Mouse (Mus musculus) midbrain, embryonic 15.5 days (tissue): Measurements from ENCODE around the gene Aig1. TPM values are rescaled to one million over a fixed set of nuclear protein-coding genes. Genes with fewer than 3 reads are reported as not detected.

ENCODE experiments used
- ATAC-seq: fragments of 200-750 bp; cut with Nextera tagmentation; replicated peaks from 2 replicates; pipeline ENCODE4 v1.8.0; 2017; ENCODE audit warnings: moderate TSS enrichment
- H3K27ac ChIP-seq: fragments of 300-500 bp; sonication (generic); 2 replicates; pipeline ENCODE4 v1.5.1; 2015; ENCODE audit warnings: mild to moderate bottlenecking, inconsistent platforms
- H3K27me3 ChIP-seq: fragments of 300-500 bp; sonication (generic); replicated peaks from 2 replicates; pipeline ENCODE4 v1.6.1; 2015; ENCODE audit warnings: inconsistent platforms
- H3K36me3 ChIP-seq: fragments of 300-500 bp; sonication (generic); replicated peaks from 2 replicates; pipeline ENCODE4 v1.6.1; 2015; ENCODE audit warnings: inconsistent platforms
- H3K4me1 ChIP-seq: fragments of 300-500 bp; sonication (generic); 2 replicates; pipeline ENCODE4 v1.6.1; 2015; ENCODE audit warnings: inconsistent platforms
- H3K4me2 ChIP-seq: fragments of 300-500 bp; sonication (generic); 2 replicates; pipeline ENCODE4 v1.6.1; 2015; ENCODE audit warnings: inconsistent platforms, mild to moderate bottlenecking, moderate library complexity
- H3K4me3 ChIP-seq: fragments of 300-500 bp; sonication (generic); 2 replicates; pipeline ENCODE4 v1.5.1; 2015; ENCODE audit warnings: mild to moderate bottlenecking, inconsistent platforms
- H3K9ac ChIP-seq: fragments of 300-500 bp; sonication (generic); 2 replicates; pipeline ENCODE4 v1.6.1; 2015; ENCODE audit warnings: mild to moderate bottlenecking, inconsistent platforms
- H3K9me3 ChIP-seq: fragments of 300-500 bp; sonication (generic); 2 replicates; pipeline ENCODE4 v1.6.1; 2016; ENCODE audit warnings: inconsistent platforms
- WGBS: fragments of 180-500 bp; shearing (Covaris S2); methylation state at CpG from one replicate; pipeline ENCODE4 v1.1.7; 2015; ENCODE audit warnings: mixed read lengths; 5-methylcytosine and 5-hydroxymethylcytosine counted together
- polyA plus RNA-seq: library from polyadenylated mRNA; unstranded; fragments of >200 nt; fragmentation: Nextera tagmentation; extraction: Ambion mirVana; gene quantifications from 2 replicates; pipeline ENCODE4 v1.2.1, GENCODE M21; 2015

Aig1 gene
- polyA plus RNA-seq, 1 experiment from 2014 or later: 90.1 TPM

DNA sequence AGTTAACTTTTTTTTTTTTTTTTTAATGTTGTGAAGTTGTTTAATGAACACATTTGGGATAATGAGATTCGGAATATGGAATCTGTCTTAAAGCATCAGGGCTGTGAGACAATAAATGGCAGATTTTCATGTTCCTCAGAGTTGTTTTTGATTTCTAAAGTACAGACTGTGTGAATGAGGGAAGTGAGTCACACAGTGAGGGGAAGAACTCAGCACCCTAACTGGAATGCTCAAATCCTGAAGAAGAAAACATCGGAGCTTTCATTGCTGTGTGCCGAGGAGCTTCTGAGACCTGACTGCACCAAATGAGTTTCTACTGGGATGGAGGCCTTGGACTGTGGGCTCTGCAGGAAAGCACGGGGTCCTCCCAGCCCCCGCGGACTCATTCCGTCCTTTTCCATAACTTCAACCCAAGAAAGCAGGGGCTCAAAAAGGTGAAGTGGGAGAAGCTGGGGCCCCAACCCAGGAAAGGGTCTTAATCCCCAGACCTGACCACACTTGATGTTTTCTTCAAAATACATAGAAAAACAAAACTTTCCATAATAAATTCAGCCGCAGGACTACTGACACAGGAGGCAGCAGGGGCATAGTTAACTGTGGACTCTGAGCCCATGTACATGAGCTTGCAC is 181.5 kb downstream of the Aig1 start:
- Histone ChIP-seq H3K36me3 (no peaks in the 10 kb centered on the region), H3K4me2 (no peak overlapping the region), H3K9ac (no peak overlapping the region), H3K27me3 (no peaks in the 10 kb centered on the region), H3K27ac (no peak overlapping the region), H3K4me3 (no peak overlapping the region), H3K4me1 (no peaks in the 10 kb centered on the region), H3K9me3 (no peaks in the 10 kb centered on the region)
- no peak for ATAC-seq
- 94% methylated on average over 8 of the region's 8 CpGs for WGBS

DNA sequence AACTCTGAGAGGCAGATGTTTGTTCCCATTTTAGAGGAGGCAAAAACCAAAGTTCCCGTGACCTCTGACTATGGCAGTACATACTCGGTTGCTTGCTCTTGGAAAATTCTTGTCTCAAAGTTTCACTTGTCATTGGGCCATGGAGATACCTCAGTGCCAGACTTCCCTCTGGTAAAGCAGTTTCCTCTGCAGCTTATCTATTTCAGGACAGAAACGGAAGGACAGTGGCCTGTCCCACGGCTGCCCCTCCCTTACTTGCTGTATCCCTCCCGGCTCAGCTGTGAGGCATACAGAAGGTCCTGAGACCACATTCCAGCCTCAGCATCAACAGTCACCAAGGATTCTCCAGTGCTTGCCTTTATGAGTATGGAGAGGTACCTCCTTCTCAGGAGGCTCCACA is 182.7 kb downstream of the Aig1 start:
- Histone ChIP-seq H3K4me1 (no peaks in the 10 kb centered on the region), H3K36me3 (no peaks in the 10 kb centered on the region), H3K27ac (no peak overlapping the region), H3K27me3 (no peaks in the 10 kb centered on the region), H3K9me3 (no peaks in the 10 kb centered on the region), H3K4me2 (no peak overlapping the region), H3K9ac (no peak overlapping the region), H3K4me3 (no peak overlapping the region)
- 76% methylated on average over 5 of the region's 5 CpGs for WGBS
- no peak for ATAC-seq

DNA sequence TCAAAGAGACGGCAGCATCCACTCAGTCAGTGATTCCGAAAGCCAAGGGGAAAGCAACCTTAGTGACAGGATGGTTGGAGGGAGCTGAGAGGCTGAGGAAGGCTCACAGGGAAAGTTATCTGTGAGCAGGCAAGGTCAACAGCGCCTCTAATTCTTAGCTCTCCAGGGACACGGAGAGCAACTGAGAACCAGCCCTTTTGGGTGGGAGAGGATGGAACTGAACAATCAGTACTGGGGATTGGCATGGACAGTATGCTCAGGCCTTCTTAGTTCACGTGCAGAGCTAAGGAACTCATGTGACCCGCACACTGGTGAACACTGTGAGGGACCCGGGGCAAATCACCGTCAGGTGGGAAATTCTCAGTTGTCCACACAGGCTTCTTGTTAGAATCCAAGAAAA is 183.4 kb downstream of the Aig1 start:
- no peaks in the 10 kb centered on the region for H3K4me1 ChIP-seq
- no peak overlapping the region for H3K9ac ChIP-seq
- H3K27ac ChIP-seq: no peak overlapping the region
- H3K27me3 ChIP-seq: no peaks in the 10 kb centered on the region
- no peak overlapping the region for H3K4me3 ChIP-seq
- no peak overlapping the region for H3K4me2 ChIP-seq
- H3K36me3 ChIP-seq: no peaks in the 10 kb centered on the region
- WGBS: 76% methylated on average over 8 of the region's 8 CpGs
- H3K9me3 ChIP-seq: no peaks in the 10 kb centered on the region
- no peak for ATAC-seq

DNA sequence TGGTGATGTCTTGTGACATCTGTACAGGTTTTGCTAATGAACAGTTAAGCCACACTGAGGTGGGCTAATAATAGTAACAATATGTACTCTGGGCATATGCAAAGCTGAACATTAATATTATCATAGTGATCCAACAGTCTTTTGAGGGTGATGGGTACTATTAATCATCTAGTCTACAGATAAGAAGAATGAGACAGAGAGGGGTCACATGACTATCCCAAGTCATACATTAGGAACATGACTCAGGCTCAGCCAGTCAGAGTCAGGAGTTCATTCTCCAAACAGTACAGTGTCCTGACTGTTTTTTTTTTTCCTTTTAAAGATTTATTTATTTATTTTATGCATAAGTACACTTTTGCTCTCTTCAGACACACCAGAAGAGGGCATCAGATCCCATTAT is 184.3 kb downstream of the Aig1 start:
- Histone ChIP-seq H3K36me3 (no peaks in the 10 kb centered on the region), H3K4me3 (no peak overlapping the region), H3K4me1 (no peaks in the 10 kb centered on the region), H3K4me2 (no peak overlapping the region), H3K27ac (no peak overlapping the region), H3K27me3 (no peaks in the 10 kb centered on the region), H3K9me3 (no peaks in the 10 kb centered on the region), H3K9ac (no peak overlapping the region)
- no peak for ATAC-seq

DNA sequence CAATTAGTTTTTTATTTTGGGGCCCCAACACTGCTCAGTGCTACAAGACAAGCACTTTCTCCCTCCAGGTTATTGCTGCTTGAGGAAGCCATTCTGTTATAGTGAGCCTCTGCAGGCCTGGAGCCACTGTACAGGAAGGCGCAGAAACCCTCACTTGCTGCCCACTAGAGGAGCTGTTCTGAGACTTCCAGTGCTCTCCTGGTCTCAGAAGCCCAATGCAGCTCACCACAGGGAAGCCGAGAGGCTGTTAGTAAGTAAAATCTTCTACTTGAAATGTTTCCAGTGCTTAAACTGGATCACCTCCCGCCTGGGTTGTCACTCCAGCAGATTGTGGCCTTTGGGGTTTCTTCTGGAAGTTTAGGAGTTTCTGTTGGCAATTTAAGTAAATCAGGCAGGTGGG is 186.2 kb downstream of the Aig1 start:
- Histone ChIP-seq H3K9ac (no peak overlapping the region), H3K27me3 (no peaks in the 10 kb centered on the region), H3K4me1 (no peaks in the 10 kb centered on the region), H3K4me2 (no peak overlapping the region), H3K27ac (no peak overlapping the region), H3K36me3 (no peaks in the 10 kb centered on the region), H3K4me3 (no peak overlapping the region), H3K9me3 (no peaks in the 10 kb centered on the region)
- ATAC-seq: 0 out of 2 replicates have a peak, but pooled peaks have one; percentile 52
- whole genome bisulfite sequencing: 51% methylated on average over 3 of the region's 3 CpGs

DNA sequence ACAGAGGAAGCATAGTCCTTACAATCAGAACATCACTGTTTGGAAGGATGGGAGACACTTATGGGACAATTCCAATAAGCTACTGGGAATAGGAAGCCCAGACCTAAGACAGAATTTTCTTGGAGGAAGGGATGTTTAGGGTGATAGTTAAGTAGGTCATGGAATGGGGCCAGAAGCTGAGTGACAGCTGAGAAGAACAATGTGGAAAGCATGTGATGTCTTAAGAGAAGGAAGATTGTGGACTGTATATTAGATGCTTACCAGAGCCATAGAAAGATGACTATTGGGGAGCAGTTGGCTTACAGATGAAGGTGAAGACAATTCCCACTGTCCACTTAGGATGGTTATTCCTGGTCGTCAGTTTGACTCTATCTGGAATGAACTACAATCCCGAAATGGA is 191.3 kb downstream of the Aig1 start:
- no peak for ATAC-seq
- no peak overlapping the region for H3K9ac ChIP-seq
- no peaks in the 10 kb centered on the region for H3K4me1 ChIP-seq
- no peak overlapping the region for H3K4me3 ChIP-seq
- no peaks in the 10 kb centered on the region for H3K9me3 ChIP-seq
- no peaks in the 10 kb centered on the region for H3K36me3 ChIP-seq
- 82% methylated on average over 2 of the region's 2 CpGs for WGBS
- H3K4me2 ChIP-seq: no peak overlapping the region
- no peak overlapping the region for H3K27ac ChIP-seq
- no peaks in the 10 kb centered on the region for H3K27me3 ChIP-seq

DNA sequence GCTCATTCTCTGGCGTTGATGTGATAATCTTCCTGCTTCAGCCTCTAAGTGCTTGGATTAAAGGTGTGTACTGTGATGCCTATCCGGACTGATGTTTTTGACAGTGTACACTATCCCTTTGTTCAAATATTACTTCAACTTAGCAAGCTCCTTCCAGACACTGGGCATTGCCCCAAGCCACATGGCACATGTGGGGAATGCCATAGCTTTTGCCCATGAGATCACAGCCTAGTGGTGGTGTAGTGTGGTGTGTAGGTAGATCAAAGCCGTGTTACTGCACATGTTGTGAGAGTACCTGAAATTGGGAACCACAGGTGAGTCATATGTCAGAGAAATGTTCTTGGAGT is 193.8 kb downstream of the Aig1 start:
- Histone ChIP-seq H3K27ac (no peak overlapping the region), H3K4me3 (no peak overlapping the region), H3K9me3 (no peaks in the 10 kb centered on the region), H3K36me3 (no peaks in the 10 kb centered on the region), H3K9ac (no peak overlapping the region), H3K4me2 (no peak overlapping the region), H3K4me1 (no peaks in the 10 kb centered on the region), H3K27me3 (no peaks in the 10 kb centered on the region)
- 0 out of 2 replicates have a peak, but pooled peaks have one; percentile 24 for ATAC-seq
- 63% methylated on average over 3 of the region's 3 CpGs for WGBS

DNA sequence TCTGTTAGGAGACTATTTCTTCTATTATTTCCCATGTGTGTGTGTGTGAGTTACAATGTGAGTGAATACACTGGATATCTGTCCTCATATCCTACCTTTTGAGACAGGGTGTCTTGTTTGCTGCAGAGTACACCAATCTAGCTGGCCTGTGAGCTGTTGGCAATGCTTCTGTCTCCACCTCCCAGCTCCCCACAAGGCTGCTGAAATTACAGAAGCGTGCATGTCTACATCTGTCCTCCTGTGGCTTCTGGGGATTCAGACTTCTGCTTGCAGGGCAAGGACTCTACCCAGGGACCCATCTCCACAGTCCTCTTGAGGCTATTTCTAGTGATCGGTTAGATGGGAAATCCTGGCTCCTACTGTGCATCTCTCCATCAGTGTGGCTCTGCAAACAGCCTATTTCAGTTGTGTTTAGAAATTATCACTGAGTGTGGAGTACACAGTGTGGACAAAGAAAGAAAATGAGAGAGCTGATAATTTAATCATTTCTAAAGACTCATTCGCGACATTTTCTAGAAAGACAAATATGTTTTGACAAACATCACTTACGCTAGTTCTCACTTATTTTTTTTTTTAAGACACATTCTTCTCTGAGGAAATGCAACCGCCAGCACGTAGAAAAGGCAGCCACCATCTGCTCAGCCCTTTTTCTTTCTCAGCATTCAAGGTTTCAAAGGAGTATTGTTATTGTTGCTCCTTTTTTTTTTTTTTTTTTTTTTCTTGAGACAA is 194.3 kb downstream of the Aig1 start:
- no peak overlapping the region for H3K4me2 ChIP-seq
- WGBS: 59% methylated on average over 7 of the region's 7 CpGs
- H3K4me1 ChIP-seq: no peaks in the 10 kb centered on the region
- ATAC-seq: no peak
- H3K27ac ChIP-seq: no peak overlapping the region
- no peaks in the 10 kb centered on the region for H3K27me3 ChIP-seq
- no peak overlapping the region for H3K4me3 ChIP-seq
- H3K36me3 ChIP-seq: no peaks in the 10 kb centered on the region
- H3K9me3 ChIP-seq: no peaks in the 10 kb centered on the region
- H3K9ac ChIP-seq: no peak overlapping the region

DNA sequence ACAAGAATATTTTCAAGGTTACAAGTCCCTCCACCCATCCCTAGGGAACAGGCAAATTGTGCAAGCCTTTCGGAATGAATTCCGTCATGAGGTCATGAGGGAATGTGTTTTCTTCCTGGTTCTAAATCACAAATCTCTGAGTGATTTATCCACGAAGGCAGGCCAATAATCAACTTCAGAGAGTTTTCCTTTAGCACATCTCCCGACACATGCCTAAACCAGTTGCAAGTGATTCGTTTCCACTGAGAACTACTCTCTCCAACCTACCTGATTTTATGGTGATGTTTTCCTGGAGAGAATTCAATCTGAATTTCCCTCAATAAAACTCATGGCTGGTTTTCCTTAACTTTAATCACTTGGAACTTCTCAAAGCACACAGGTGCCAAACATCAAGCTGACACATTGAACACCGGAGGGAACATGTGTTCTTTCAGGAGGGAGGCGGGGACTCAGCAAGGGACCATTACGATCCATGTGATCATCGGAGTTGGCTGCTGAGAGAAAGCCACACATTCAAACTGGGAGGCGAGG is 201.5 kb downstream of the Aig1 start:
- ATAC-seq: no peak
- H3K9ac ChIP-seq: no peak overlapping the region
- no peak overlapping the region for H3K4me2 ChIP-seq
- no peaks in the 10 kb centered on the region for H3K36me3 ChIP-seq
- H3K4me3 ChIP-seq: no peak overlapping the region
- no peaks in the 10 kb centered on the region for H3K9me3 ChIP-seq
- H3K27me3 ChIP-seq: no peaks in the 10 kb centered on the region
- H3K27ac ChIP-seq: no peak overlapping the region
- 83% methylated on average over 10 of the region's 10 CpGs for whole genome bisulfite sequencing
- no peaks in the 10 kb centered on the region for H3K4me1 ChIP-seq

DNA sequence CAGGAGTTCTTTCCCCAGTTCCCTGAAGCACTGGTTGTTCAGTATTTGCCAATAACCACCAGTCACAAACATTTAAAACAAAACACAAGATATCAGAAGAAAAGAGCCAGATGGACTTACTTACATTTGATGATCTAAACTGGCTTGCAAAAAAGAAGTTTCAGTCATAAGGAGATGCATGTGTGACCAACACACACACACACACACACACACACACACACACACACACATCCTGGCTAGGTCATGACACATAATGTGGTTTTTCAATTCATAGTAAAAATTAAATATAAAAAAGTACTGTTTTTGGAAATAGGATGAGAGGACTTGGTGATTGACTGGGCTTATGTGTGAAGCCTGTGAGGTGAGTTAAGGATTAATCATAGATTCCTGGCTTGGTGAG is 205.3 kb downstream of the Aig1 start:
- Histone ChIP-seq H3K9me3 (no peaks in the 10 kb centered on the region), H3K27ac (no peak overlapping the region), H3K9ac (no peak overlapping the region), H3K4me2 (no peak overlapping the region), H3K36me3 (no peaks in the 10 kb centered on the region), H3K27me3 (no peaks in the 10 kb centered on the region), H3K4me1 (no peaks in the 10 kb centered on the region), H3K4me3 (no peak overlapping the region)
- ATAC-seq: no peak

DNA sequence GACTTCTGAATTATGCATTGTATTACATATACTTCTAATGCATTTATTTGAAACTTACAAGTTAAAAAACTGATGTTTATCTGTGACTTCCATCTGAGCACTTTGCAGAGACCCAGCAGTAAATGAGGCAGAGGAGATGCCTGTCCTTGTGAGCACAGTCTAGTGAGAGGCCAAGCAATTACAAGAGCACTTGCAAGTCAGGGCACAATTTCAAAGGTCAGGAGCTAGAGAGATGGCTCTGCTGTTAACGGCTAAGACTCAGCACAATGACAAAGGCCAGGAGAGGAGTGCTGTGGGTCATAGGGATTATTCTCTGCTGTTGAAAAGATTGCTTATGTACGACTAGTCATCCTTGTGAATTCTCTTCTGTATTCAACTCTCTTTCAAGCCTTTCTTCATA is 209.0 kb downstream of the Aig1 start:
- Histone ChIP-seq H3K4me3 (no peak overlapping the region), H3K9me3 (no peaks in the 10 kb centered on the region), H3K4me2 (no peak overlapping the region), H3K36me3 (no peaks in the 10 kb centered on the region), H3K27ac (no peak overlapping the region), H3K9ac (no peak overlapping the region), H3K4me1 (no peaks in the 10 kb centered on the region), H3K27me3 (no peaks in the 10 kb centered on the region)
- 21% methylated on average over 2 of the region's 2 CpGs for WGBS
- no peak for ATAC-seq

DNA sequence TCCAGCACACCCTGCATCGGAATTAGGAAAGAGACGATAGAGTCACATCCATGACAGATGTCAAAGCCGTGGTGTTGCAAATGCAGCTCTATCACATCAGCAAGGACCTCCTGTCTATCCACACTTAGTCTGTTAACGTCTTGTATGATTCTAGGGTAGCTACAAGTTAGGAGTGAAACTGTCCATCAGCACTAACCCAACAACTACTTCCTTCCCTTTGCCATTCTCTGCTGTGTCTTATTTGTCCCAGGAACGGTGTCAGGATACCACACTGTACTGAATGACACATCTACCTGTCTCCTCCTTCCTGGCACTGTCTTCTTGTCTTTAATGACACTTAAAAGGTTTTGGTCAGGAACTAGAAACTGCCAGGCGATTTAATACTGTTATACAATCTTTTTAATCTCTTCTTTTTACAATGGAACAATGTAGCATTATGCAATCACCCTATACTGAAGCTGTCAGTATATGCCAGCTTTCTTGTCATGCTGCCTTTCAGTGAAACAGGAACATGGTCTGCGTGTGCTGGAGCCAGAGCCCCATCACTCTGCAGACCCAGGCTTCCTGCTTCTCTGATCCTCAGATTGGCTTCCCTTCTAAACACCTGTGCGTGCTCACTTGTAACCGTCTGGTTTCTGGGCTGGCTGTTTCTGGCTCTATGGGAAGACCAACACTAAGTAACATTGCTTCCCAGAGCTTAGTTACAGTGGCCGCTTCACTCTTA is 214.9 kb downstream of the Aig1 start:
- 83% methylated on average over 10 of the region's 10 CpGs for WGBS
- Histone ChIP-seq H3K9ac (no peak overlapping the region), H3K36me3 (no peaks in the 10 kb centered on the region)

More for the DNA sequence above, 214.9 kb downstream of the Aig1 start:
- Histone ChIP-seq H3K27me3 (no peaks in the 10 kb centered on the region), H3K9me3 (no peaks in the 10 kb centered on the region), H3K4me2 (no peak overlapping the region), H3K4me3 (no peak overlapping the region), H3K27ac (no peak overlapping the region), H3K4me1 (no peaks in the 10 kb centered on the region)
- no peak for ATAC-seq
